Mouse (Mus musculus) lung, postnatal 4 days (tissue): ENCODE measurements around the gene Dld.
A peak's percentile ranks its signal among the peaks of the same experiment; 100 is the strongest.

ENCODE experiments used
- DNase-seq, 2 experiments: peaks; one replicate each; pipeline ENCODE4 v3.0.0; 2021

Dld gene

GRCm38 (mm10) chr12:31350944-31351928 is at the start of gene Dld:
Dld (minus strand) TSS chr12:31351453.
- peak; percentile 97 to 98 for DNase-seq

DNA sequence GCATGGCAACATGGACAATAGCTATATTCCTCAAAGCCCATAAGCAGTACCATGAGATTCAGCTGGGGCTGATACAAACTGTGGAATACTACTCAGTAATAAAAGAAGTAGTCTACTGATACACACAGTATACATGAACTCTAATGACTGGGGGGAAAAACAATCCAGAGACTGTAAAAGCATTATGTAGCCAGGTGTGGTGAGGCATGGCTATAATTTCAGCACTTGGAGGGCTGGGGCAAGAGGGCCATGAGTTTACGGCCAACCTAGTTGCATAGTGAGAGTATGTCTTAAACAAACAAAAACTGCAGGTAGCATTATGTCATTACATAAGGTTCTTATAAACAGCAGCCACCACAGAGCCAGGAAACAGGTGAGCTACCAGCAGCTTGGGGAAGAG is 49.6 kb upstream of the Dld start:
- no peak for DNase-seq

DNA sequence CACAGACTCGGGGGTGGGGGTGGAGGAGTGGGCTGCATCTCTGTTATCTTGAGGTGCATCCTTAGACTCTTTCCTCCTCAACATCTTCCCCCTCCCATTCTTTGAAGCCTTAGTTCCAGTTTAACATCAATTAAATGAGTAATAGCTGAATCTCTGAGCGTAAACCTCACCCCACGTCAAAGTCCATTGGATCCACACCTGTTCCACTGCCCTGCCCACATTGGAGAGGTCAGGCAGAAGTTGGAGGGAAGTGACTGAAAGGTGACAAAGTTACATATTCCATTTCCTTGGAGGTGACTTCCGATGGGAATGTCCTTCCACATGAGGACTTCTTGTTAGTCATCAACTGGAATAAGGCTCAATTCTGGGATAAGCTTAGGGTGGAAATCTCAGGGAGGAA is 46.5 kb upstream of the Dld start:
- DNase-seq, result no peak

GRCm38 (mm10) chr12:31395895-31396294 is 44.6 kb upstream of the Dld start:
- DNase-seq, result no peak

- DNase-seq, result no peak
These were observed 40.4 kb upstream of the Dld start for GRCm38 (mm10) chr12:31391696-31392095.

GRCm38 (mm10) chr12:31390571-31390970 is 39.3 kb upstream of the Dld start, which contains the start of gene Slc26a3:
Slc26a3 (plus strand) TSS chr12:31390871.
- DNase-seq, result no peak

DNA sequence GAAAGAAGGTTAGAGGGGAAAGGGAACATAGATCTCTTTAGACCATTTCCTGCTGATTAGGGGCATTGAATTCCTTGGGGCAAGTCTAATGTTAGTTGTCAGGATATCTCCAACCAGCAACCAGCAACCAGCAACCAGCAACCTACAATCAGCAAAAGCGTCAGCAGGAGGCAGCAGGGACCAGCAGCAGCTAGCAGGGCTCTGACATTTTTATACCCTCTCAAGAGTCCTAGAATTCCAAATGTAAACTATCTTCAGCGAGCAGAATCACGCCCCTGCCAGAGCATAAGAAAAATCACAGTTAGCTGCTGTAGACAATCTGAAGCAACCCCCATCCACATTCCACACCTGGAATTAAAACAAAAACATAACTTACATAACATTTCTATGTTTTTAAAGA is 36.0 kb upstream of the Dld start:
- peak; percentile 24 to 35 for DNase-seq

- no peak for DNase-seq
These were observed 31.2 kb upstream of the Dld start for GRCm38 (mm10) chr12:31382451-31382850.

DNA sequence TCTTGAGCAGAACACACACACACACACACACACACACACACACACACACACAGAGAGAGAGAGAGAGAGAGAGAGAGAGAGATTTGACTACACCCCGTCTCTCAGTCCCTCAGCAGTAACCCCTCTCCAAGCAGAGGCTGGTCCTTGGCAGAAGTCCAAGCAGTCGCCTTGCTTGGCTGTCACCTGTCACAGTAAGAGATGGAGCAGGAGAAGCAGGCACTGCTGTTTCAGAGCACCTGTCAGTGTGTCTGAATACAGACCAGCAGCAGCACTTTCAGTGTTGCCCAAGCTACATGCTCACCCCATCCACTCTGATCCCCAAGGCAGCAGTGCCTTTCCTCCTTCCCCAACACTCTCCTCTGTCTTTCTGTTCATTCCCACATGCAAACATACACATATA is 29.6 kb upstream of the Dld start:
- peak in 1 of 2 experiments; percentile 23 for DNase-seq

DNA sequence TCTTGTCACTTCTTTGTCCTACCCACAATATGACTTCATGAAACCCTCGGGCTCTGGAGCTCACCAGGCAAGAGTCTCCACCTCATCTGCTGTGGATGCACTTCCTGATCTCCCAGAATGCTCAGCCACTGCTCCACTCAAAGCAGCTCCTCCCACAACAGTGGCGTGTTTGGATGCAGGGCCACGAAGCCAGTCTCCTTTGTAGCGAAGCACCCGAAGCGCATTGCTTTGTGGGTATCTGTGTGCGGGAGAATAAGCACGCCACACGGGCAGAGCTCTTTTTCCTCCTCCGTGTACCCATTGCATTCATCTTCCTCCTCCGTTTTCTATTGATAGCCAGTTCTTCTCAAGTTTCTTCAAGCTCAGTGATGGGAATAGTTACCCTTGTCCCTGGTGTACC is 26.0 kb upstream of the Dld start:
- no peak for DNase-seq

DNA sequence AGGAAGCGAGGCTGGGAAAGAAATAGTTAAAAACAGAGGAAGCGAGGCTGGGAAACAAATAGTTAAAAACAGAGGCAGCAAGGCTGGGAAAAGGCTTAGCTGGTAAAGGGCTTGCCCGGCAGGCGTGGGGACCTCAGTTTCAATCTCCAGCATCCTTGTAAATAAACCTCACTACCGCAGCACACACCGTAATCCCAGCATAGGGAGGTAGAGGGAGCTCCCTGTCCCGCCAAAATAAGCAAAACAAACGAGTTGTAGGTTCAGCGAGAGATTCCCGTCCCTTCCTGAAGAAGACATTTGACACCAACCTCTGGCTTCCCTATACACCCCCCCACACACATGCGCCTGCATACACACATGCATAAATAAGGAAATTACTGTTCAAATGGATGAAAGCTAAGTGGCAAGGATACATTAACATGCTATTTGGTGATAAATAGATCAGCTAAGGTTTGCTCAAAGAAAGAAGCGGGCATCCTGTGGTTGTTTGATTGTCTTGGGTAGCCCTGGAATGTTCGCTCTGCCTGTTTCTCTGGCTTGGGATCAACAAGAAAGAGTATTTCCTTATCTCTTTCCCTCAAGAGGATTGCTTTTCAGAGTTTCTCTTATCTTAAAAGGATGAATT is 25.2 kb upstream of the Dld start:
- peak in 1 of 2 experiments; percentile 17 for DNase-seq

DNA sequence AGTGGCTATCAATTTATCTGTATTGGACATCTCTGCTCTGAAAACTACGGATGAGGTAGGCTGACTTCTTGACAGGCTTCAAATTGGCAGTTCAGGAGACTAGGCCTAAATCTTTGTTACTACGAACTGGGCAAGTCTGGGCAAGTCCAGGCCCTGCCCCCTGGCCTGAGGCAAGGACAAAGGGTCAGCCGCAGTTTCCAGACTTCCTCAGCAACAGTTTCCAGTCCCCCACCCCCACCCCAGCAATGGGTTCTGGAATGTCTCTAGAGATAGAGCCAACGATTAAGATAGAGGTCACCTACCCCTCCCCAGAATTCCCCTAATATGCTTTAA is 24.0 kb upstream of the Dld start:
- no peak for DNase-seq

DNA sequence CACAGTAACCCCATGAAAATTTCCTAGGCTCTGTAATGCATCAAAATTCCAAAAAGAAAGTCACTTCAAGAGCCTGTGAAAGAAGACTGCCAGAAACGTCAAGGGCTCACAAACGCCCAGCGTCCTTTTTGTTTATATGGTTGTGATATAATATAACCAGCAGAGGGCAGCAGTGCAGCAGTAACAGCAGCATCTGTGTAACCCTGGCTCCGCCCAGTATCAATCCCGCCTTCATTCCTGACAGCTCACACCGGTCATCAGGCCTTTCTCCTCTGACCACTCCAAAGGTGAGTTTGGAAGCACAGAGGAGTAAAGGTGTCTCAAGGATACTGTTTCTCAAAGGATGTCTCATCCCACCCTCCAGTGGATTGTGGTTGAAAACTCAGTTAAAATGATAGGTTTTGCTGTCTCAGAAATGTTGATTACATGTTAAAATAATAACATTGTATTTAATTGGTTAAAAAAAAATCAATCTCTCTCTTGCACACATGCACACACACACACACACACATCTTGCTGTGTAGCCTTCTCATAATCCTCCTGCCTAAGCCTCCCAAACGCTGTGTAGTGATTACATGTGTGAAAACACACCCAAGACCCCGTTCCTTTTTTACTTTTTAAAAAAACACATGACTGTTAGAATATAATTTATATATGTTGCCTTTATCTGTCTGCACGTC is 23.5 kb upstream of the Dld start:
- peak; percentile 66 to 73 for DNase-seq

DNA sequence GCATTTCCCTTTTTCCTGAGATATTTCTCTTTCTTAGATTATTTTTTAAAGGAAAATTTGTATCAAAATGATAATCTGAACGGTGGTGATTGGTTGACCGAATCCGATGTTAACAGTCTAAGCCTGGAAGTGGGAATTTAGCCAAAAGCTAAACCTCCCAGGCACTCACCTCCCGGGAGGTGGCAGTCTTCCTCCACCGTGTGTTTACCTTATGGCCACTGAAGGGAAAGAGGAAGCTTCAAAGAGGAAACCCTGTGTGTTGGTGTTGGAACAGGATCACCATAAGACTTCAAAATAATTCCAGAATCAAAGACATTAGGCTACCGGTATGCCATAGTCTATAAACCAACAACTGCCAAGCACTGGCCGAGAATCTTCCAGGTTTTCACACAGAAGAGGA is 18.4 kb upstream of the Dld start:
- no peak for DNase-seq

- DNase-seq, result no peak
These were observed 17.9 kb upstream of the Dld start for GRCm38 (mm10) chr12:31369118-31369517.

DNA sequence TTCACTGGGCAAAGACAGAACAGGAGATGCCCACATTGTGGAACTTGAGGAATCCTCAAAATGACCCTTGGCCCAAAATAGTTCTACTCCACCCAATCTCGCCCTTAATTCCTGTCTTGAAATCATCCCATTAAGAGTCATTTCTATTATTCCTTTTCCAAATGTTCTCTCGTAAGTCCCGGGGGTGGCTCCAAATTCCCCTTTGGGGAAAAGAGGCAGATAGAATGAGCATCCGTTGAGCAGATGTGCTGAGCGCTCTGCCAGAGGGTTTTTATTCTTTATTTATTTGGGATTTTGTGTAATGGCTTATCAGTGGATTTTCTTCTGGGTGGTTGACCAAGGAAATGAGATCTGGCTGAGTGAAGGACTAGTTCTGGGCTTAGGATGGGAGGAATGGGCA is 16.5 kb upstream of the Dld start:
- no peak for DNase-seq

GRCm38 (mm10) chr12:31366428-31366827 is 15.2 kb upstream of the Dld start:
- no peak for DNase-seq

DNA sequence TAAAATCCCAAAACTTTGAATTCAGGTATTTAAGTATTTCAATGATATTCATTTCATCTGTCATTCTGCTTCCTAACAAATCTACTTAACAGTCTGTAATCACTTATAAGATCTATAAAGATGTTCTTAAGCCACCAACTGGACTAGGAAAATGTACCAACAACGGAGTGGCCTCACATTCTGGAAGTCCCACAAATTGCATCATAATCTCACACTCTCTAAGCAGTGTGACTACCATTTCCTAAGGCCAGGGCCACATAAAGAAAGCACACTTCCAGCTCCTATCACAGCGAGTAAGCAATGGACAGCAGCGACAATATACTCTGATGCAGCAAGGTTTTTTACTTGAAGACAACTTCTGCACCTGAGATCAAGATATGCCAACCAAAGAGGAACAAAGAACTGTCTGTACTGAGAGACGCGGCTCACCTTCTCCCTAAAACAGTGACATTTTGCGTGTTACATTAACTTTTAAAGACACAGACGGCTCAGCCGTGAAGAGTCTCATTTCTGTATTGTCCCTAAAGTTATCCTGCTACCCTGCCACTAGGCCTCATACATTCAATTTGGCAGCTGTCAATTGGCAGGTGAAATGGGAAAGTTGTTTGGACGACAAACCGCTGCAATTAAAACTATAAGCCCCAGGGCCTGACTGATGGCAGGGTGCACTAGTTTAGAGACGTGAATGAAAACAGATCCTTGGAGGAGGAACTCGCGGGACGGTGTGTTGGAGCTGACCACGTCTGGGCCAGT is 886 bp downstream of the Dld start:
- no peak for DNase-seq

- no peak for DNase-seq
These were observed 18.0 kb downstream of the Dld start for GRCm38 (mm10) chr12:31333261-31333660.

GRCm38 (mm10) chr12:31327139-31327538 is 24.1 kb downstream of the Dld start:
- DNase-seq, result no peak

DNA sequence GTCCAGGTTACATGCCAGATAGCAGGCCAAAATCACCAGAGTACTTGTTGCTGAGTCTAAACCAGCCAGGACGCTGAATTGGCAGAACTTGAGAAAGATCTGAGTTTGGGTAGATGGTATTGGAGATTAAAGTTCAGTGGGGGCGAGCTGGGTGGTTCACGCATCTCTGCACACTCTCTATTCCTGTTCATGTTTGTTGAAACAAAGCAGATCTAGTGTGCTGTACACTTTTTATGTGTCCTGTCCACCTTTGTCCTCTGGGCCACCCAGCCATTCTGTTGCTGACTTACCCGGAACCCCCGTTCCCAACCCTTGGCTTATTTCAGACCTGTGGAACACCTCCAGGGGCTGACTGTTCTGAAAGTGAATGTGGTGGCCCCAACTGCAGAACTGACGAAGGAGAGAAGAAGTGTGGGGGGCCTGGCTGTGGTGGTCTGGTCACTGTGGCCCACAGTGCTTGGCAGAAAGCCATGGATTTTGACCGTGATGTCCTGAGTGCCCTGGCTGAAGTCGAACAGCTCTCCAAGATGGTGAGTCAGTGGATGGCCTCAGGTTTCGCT is 28.0 kb downstream of the Dld start:
- no peak for DNase-seq

GRCm38 (mm10) chr12:31321532-31321931 is 29.7 kb downstream of the Dld start:
- DNase-seq, result no peak

DNA sequence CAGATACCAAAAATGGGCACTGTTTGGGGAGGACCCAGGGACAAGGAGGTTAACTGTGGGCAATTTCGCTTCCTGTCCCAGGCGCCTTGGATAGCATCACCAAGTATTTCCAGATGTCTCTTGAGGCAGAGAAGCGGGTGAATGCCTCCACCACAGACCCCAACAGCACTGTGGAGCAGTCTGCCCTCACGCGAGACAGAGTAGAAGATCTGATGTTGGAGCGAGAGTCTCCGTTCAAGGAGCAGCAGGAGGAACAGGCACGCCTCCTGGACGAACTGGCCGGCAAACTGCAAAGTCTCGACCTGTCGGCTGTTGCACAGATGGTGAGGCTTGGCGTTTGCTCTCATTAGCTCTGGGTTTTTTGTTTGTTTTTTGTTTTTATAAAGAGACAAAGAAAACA is 30.4 kb downstream of the Dld start:
- DNase-seq, result no peak
